Mouse (Mus musculus) olfactory bulb, adult 2 months (tissue): ENCODE results near the gene Pnpo. TPM values are rescaled to one million over a fixed set of nuclear protein-coding genes. Genes with fewer than 3 reads are reported as not detected.

Experiments used
- H3K27ac ChIP-seq: fragments of 200-500 bp; 2 replicates; pipeline ENCODE4 v1.5.1; 2012; ENCODE audit warnings: low read depth, low read length; ENCODE audit not compliant: insufficient read depth
- H3K4me1 ChIP-seq: fragments of 200-500 bp; 2 replicates; pipeline ENCODE4 v1.6.1; 2012; ENCODE audit warnings: low read length; ENCODE audit not compliant: control insufficient read depth, insufficient read depth
- H3K4me3 ChIP-seq: fragments of 200-500 bp; 2 replicates; pipeline ENCODE4 v1.5.1; 2012; ENCODE audit warnings: mild to moderate bottlenecking, low read depth, low read length, moderate library complexity; ENCODE audit not compliant: insufficient read depth
- CTCF ChIP-seq: fragments of 200-500 bp; IDR thresholded peaks from 2 replicates; pipeline ENCODE4 v1.5.1; 2012; ENCODE audit warnings: low read depth, mild to moderate bottlenecking, low read length, moderate library complexity; ENCODE audit not compliant: insufficient read depth
- POLR2A ChIP-seq: fragments of 200-500 bp; IDR thresholded peaks from 2 replicates; pipeline ENCODE4 v1.6.1; 2012; ENCODE audit warnings: mild to moderate bottlenecking, low read depth, low read length, moderate library complexity; ENCODE audit not compliant: insufficient read depth
- WGBS: fragments of 180-500 bp; shearing (Covaris S2); methylation state at CpG from one replicate; pipeline ENCODE4 v1.1.7; 2018; 5-methylcytosine and 5-hydroxymethylcytosine counted together
- polyA plus RNA-seq: library from polyadenylated mRNA; stranded (reverse); fragments of >200 nt; gene quantifications from 2 replicates; pipeline ENCODE4 v1.2.4, GENCODE M21; 2012; ENCODE audit warnings: low replicate concordance; ENCODE audit not compliant: missing spikeins, insufficient read depth, insufficient read length

Gene Pnpo
- polyA plus RNA-seq, 1 experiment, result not detected

GRCm38 (mm10) chr11:96963580-96963979 lies 19.8 kb upstream of the Pnpo start:
- TF ChIP-seq CTCF, result peak; percentile 62
- no peak for TF ChIP-seq POLR2A
- Histone ChIP-seq H3K4me1 (peaks cover 25% of the 10 kb centered on the region), H3K27ac (no peak overlapping the region), H3K4me3 (no peak overlapping the region)
- 19% methylated on average over 8 of the region's 8 CpGs for WGBS

GRCm38 (mm10) chr11:96957061-96957805 lies 13.4 kb upstream of the Pnpo start:
- TF ChIP-seq CTCF (no peak), POLR2A (no peak)
- Histone ChIP-seq H3K4me3 (no peak overlapping the region), H3K4me1 (peaks cover 19% of the 10 kb centered on the region), H3K27ac (no peak overlapping the region)
- 94% methylated on average over 10 of the region's 10 CpGs for WGBS

- WGBS, result 71% methylated on average over 20 of the region's 20 CpGs
- no peak overlapping the region for H3K4me3 ChIP-seq
- H3K4me1 ChIP-seq, result peaks cover 19% of the 10 kb centered on the region
- no peak overlapping the region for H3K27ac ChIP-seq
- TF ChIP-seq POLR2A (no peak), CTCF (no peak)
Observed at GRCm38 (mm10) chr11:96956009-96956724, 12.4 kb upstream of the Pnpo start.

GRCm38 (mm10) chr11:96955094-96955493 lies 11.3 kb upstream of the Pnpo start:
- TF ChIP-seq POLR2A (no peak), CTCF (no peak)
- no peak overlapping the region for H3K27ac ChIP-seq
- WGBS, result 92% methylated on average over 4 of the region's 4 CpGs
- H3K4me3 ChIP-seq, result no peak overlapping the region
- peaks cover 16% of the 10 kb centered on the region for H3K4me1 ChIP-seq

GRCm38 (mm10) chr11:96952896-96953295 lies 9.1 kb upstream of the Pnpo start:
- no peak for TF ChIP-seq POLR2A
- TF ChIP-seq CTCF, result no peak
- Histone ChIP-seq H3K27ac (no peak overlapping the region), H3K4me1 (peaks cover 6% of the 10 kb centered on the region; the same call in 1 of the 2 replicates), H3K4me3 (no peak overlapping the region)
- WGBS, result 76% methylated on average over 6 of the region's 6 CpGs

- Histone ChIP-seq H3K4me3 (no peak overlapping the region), H3K4me1 (peaks cover 6% of the 10 kb centered on the region; the same call in 1 of the 2 replicates), H3K27ac (no peak overlapping the region)
- 66% methylated on average over 10 of the region's 10 CpGs for WGBS
- TF ChIP-seq CTCF (no peak), POLR2A (no peak)
Observed at GRCm38 (mm10) chr11:96952426-96952825, 8.6 kb upstream of the Pnpo start.

GRCm38 (mm10) chr11:96950767-96951166 lies 7.0 kb upstream of the Pnpo start:
- 97% methylated on average over 3 of the region's 3 CpGs for WGBS
- Histone ChIP-seq H3K4me3 (no peak overlapping the region), H3K27ac (no peak overlapping the region), H3K4me1 (peaks cover 6% of the 10 kb centered on the region; the same call in 1 of the 2 replicates)
- TF ChIP-seq POLR2A (no peak), CTCF (no peak)

GRCm38 (mm10) chr11:96947849-96948248 lies 4.1 kb upstream of the Pnpo start:
- Histone ChIP-seq H3K4me3 (no peak overlapping the region), H3K27ac (no peak overlapping the region), H3K4me1 (peaks cover 12% of the 10 kb centered on the region)
- TF ChIP-seq POLR2A (no peak), CTCF (no peak)
- WGBS, result 92% methylated on average over 4 of the region's 4 CpGs

- no peak for TF ChIP-seq CTCF
- no peak for TF ChIP-seq POLR2A
- no peak overlapping the region for H3K27ac ChIP-seq
- whole genome bisulfite sequencing, result 47% methylated on average over 9 of the region's 9 CpGs
Observed at GRCm38 (mm10) chr11:96946498-96946897, 2.7 kb upstream of the Pnpo start.

More at GRCm38 (mm10) chr11:96946498-96946897, 2.7 kb upstream of the Pnpo start:
- no peak overlapping the region for H3K4me3 ChIP-seq
- peaks cover 8% of the 10 kb centered on the region for H3K4me1 ChIP-seq
